Mouse (Mus musculus) liver, embryonic 15.5 days (tissue): ENCODE data around the gene Gkn2. TPM values are rescaled to one million over a fixed set of nuclear protein-coding genes. Genes with fewer than 3 reads are reported as not detected.

Source experiments
- ATAC-seq: fragments of 200-750 bp; cut with Nextera tagmentation; 2 replicates; pipeline ENCODE4 v1.8.0; 2017; ENCODE audit warnings: moderate number of reproducible peaks, mild to moderate bottlenecking, moderate library complexity; ENCODE audit not compliant: insufficient read depth
- H3K27ac ChIP-seq: fragments of 300-500 bp; sonication (generic); replicated peaks from 2 replicates; pipeline ENCODE4 v1.5.1; 2015; ENCODE audit warnings: mild to moderate bottlenecking, inconsistent platforms
- H3K27me3 ChIP-seq: fragments of 300-500 bp; sonication (generic); 2 replicates; pipeline ENCODE4 v1.6.1; 2015; ENCODE audit warnings: mild to moderate bottlenecking, inconsistent platforms
- H3K36me3 ChIP-seq: fragments of 300-500 bp; sonication (generic); replicated peaks from 2 replicates; pipeline ENCODE4 v1.6.1; 2015; ENCODE audit warnings: moderate library complexity, mild to moderate bottlenecking, inconsistent platforms
- H3K4me1 ChIP-seq: fragments of 300-500 bp; sonication (generic); replicated peaks from 2 replicates; pipeline ENCODE4 v1.6.1; 2015; ENCODE audit warnings: inconsistent platforms
- H3K4me2 ChIP-seq: fragments of 300-500 bp; sonication (generic); 2 replicates; pipeline ENCODE4 v1.6.1; 2015; ENCODE audit warnings: moderate library complexity, mild to moderate bottlenecking, inconsistent platforms
- H3K4me3 ChIP-seq: fragments of 300-500 bp; sonication (generic); replicated peaks from 2 replicates; pipeline ENCODE4 v1.5.1; 2015; ENCODE audit warnings: mild to moderate bottlenecking, inconsistent platforms
- H3K9ac ChIP-seq: fragments of 300-500 bp; sonication (generic); 2 replicates; pipeline ENCODE4 v1.6.1; 2015; ENCODE audit warnings: moderate library complexity, mild to moderate bottlenecking, inconsistent platforms
- H3K9me3 ChIP-seq: fragments of 300-500 bp; sonication (generic); replicated peaks from 2 replicates; pipeline ENCODE4 v1.6.1; 2016; ENCODE audit warnings: inconsistent platforms
- WGBS: fragments of 180-500 bp; shearing (Covaris S2); methylation state at CpG from one replicate; pipeline ENCODE4 v1.1.7; 2015; ENCODE audit warnings: mixed read lengths; ENCODE audit not compliant: insufficient replicate concordance; 5-methylcytosine and 5-hydroxymethylcytosine counted together
- polyA plus RNA-seq: library from polyadenylated mRNA; unstranded; fragments of >200 nt; fragmentation: Nextera tagmentation; extraction: Ambion mirVana; gene quantifications from 2 replicates; pipeline ENCODE4 v1.2.1, GENCODE M21; 2015

Gkn2 gene
- polyA plus RNA-seq, 1 experiment from 2014 or later = not detected

GRCm38 (mm10) chr6:87401456-87401855 is 28.3 kb downstream of the Gkn2 start:
- no peak for ATAC-seq
- 43% methylated on average over 6 of the region's 6 CpGs for WGBS
- H3K4me2 ChIP-seq = no peak overlapping the region
- H3K36me3 ChIP-seq = no peaks in the 10 kb centered on the region
- H3K9me3 ChIP-seq = no peaks in the 10 kb centered on the region
- H3K27ac ChIP-seq = no peak overlapping the region
- 0 out of 2 replicates have a peak, but pooled peaks cover 8% of the 10 kb centered on the region for H3K4me1 ChIP-seq
- H3K27me3 ChIP-seq = no peaks in the 10 kb centered on the region
- no peak overlapping the region for H3K9ac ChIP-seq
- H3K4me3 ChIP-seq = no peak overlapping the region

DNA sequence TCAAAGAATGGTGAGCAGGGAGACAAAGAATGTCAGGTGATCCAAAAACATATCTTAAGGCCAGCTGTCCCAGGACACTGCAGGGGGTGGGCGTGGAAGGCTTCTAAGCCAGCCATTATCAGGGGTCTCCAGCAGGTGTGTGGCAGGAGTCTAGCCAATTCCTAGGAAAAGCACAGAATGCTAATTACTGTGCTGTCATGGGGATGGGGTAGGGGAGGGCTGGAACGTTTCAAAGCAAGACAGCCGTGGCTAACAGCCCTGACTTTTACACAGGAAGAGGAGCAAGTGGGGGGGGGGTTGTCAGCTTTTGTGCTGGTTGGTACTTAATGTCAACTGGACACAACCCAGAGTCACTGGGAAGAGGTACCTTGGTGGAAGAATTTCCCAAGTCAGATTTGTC is 38.9 kb downstream of the Gkn2 start:
- Histone ChIP-seq H3K27me3 (no peaks in the 10 kb centered on the region), H3K36me3 (no peaks in the 10 kb centered on the region), H3K4me2 (no peak overlapping the region), H3K4me3 (no peak overlapping the region), H3K9ac (no peak overlapping the region), H3K4me1 (no peaks in the 10 kb centered on the region), H3K27ac (no peak overlapping the region), H3K9me3 (no peaks in the 10 kb centered on the region)
- ATAC-seq = no peak
- WGBS = 36% methylated on average over 3 of the region's 3 CpGs

DNA sequence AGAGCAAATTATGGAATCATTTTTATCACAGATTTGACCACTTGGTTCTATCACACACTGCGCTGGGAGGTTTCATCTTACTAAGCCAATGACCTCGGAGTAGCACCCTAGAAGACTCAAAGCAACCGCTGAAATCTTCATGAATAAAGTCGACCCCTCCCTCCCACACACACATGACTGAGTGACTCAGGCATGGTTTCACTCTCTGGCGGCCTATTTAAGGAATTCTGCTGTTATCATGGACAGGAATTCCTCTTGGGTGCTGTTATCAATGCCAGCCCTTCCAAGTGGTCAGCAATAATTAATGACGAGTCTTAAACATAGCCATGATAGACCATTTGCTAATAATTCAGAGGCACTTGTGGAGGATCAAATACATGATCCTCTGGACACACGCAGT is 49.1 kb downstream of the Gkn2 start:
- Histone ChIP-seq H3K4me3 (no peak overlapping the region), H3K27ac (no peak overlapping the region)
- WGBS = 48% methylated on average over 7 of the region's 7 CpGs

DNA sequence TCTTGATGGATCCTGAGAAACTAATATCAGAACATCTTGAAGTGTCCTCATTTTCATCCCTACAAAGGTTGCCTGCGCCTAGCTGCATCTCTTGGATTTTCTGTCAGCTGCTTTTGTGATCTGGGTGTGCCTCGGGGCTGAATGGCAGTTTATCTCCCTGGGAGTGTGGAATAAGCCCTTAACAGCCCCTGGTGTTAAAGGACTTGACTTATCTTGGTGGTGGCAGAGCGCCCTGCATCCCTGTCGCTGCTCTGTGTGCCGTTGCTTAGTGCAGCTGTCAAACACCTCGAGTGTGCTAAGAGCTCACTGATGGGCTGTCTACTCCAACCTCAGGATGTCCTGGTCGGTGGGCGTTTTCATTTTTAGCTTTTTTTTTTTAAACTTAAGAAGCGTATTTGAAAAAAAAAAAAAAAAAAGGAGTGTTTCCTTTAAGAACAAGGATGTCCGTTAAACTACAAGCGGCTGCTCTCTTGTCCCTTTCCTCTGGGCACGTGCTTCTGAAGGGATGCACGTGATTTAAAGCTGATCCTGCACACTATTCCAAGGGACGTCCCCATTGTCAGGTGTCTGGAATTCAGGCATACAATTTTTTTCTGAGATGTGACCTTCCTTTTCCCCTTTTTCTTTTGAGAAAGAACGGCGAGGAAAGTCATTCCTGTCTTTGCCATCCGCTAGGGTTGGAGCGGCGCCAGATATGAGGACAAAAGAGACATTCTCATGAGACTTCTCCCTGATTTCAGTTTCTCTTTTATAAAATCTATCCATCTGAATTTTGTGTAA is 51.1 kb downstream of the Gkn2 start:
- H3K27me3 ChIP-seq = no peaks in the 10 kb centered on the region
- no peak overlapping the region for H3K27ac ChIP-seq
- H3K4me2 ChIP-seq = no peak overlapping the region
- H3K4me3 ChIP-seq = no peak overlapping the region
- no peak overlapping the region for H3K9ac ChIP-seq
- H3K9me3 ChIP-seq = no peaks in the 10 kb centered on the region
- H3K4me1 ChIP-seq = no peaks in the 10 kb centered on the region
- ATAC-seq = no peak
- WGBS = 41% methylated on average over 19 of the region's 19 CpGs
- no peaks in the 10 kb centered on the region for H3K36me3 ChIP-seq

More for the DNA sequence above, 49.1 kb downstream of the Gkn2 start:
- H3K4me2 ChIP-seq = no peak overlapping the region
- no peaks in the 10 kb centered on the region for H3K4me1 ChIP-seq
- no peak for ATAC-seq
- H3K9me3 ChIP-seq = no peaks in the 10 kb centered on the region
- H3K36me3 ChIP-seq = no peaks in the 10 kb centered on the region
- no peak overlapping the region for H3K9ac ChIP-seq
- no peaks in the 10 kb centered on the region for H3K27me3 ChIP-seq

DNA sequence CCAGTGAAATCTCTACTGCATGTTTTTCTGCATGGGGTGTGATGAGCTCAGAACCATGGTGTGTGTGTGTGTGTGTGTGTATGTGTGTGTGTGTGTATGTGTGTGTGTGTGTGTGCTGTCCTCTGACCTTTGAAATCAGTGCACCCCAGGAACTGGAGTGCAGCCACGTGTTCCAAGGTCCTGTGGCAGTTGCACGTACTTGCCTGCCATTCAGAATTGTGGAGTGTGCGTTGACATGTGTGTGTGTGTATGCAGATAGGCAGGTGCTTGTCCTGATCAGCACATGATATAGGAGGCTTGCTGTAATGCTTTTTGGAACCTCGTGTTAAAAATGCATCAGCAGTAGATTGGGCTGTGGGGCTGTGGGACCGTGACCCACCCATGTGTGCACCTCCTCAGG is 53.8 kb downstream of the Gkn2 start:
- no peak for ATAC-seq
- H3K36me3 ChIP-seq = no peaks in the 10 kb centered on the region
- no peak overlapping the region for H3K4me2 ChIP-seq
- no peak overlapping the region for H3K9ac ChIP-seq
- 52% methylated on average over 5 of the region's 5 CpGs for WGBS
- H3K27me3 ChIP-seq = no peaks in the 10 kb centered on the region
- no peaks in the 10 kb centered on the region for H3K9me3 ChIP-seq
- H3K4me1 ChIP-seq = no peaks in the 10 kb centered on the region
- no peak overlapping the region for H3K4me3 ChIP-seq
- H3K27ac ChIP-seq = no peak overlapping the region

- Histone ChIP-seq H3K27me3 (no peaks in the 10 kb centered on the region), H3K27ac (no peak overlapping the region), H3K4me2 (no peak overlapping the region), H3K9ac (no peak overlapping the region), H3K9me3 (no peaks in the 10 kb centered on the region), H3K36me3 (no peaks in the 10 kb centered on the region), H3K4me1 (no peaks in the 10 kb centered on the region), H3K4me3 (no peak overlapping the region)
- WGBS = 66% methylated on average over 8 of the region's 8 CpGs
- ATAC-seq = no peak
Measured at GRCm38 (mm10) chr6:87427616-87428015, 54.5 kb downstream of the Gkn2 start.

GRCm38 (mm10) chr6:87428487-87429044 is 55.4 kb downstream of the Gkn2 start, which contains the start of gene Bmp10:
Gene Bmp10 (plus strand): TSS chr6:87428994.
- Histone ChIP-seq H3K4me1 (no peaks in the 10 kb centered on the region), H3K27me3 (no peaks in the 10 kb centered on the region), H3K27ac (no peak within 1 kb of the TSS), H3K4me2 (no peak within 1 kb of the TSS), H3K4me3 (no peak within 1 kb of the TSS), H3K9me3 (no peaks in the 10 kb centered on the region), H3K36me3 (no peaks in the 10 kb centered on the region), H3K9ac (no peak within 1 kb of the TSS)
- WGBS = 53% methylated on average over 7 of the region's 7 CpGs
- ATAC-seq = no peak

Other genes starting within 250 kb of the Gkn2 start
- gene Antxr1, start 37.5 kb upstream of the Gkn2 start, polyA plus RNA-seq = 0.47 and 0.54 TPM in 2 replicates
- not detected in 2 replicates for gene Gkn1, start 22.4 kb upstream of the Gkn2 start, polyA plus RNA-seq
- not detected in 2 replicates for gene Gkn3, start 15.6 kb downstream of the Gkn2 start, polyA plus RNA-seq
- 0.13 and 0.20 TPM in 2 replicates for gene Bmp10, start 55.6 kb downstream of the Gkn2 start, polyA plus RNA-seq
- 4.0 and 4.9 TPM in 2 replicates for gene Arhgap25, start 159.9 kb downstream of the Gkn2 start, polyA plus RNA-seq
- 5.4 and 6.7 TPM in 2 replicates for gene Prokr1, start 217.4 kb downstream of the Gkn2 start, polyA plus RNA-seq